Mouse (Mus musculus): ENCODE results near the gene Cabcoco1.

Gene Cabcoco1

DNA sequence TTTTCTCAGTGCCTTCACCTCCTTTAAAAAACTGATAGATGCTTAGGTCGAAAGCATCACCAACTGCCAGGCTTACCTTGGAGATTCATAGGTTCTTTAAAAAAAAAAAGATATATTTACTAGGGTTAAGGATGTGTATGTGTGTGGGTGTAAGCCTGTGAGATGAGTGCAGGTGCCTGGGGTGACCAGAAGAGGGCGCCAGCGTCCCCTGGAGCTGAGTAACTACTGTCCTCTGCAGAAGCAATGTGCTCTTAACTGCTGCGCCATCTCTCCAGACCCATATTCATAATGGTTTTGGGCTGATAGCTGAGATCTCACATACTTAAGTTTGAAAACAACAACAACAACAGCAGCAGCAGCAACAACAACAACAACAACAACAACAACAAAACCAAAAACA is 35.5 kb downstream of the Cabcoco1 start:
- no peak for DNase-seq

DNA sequence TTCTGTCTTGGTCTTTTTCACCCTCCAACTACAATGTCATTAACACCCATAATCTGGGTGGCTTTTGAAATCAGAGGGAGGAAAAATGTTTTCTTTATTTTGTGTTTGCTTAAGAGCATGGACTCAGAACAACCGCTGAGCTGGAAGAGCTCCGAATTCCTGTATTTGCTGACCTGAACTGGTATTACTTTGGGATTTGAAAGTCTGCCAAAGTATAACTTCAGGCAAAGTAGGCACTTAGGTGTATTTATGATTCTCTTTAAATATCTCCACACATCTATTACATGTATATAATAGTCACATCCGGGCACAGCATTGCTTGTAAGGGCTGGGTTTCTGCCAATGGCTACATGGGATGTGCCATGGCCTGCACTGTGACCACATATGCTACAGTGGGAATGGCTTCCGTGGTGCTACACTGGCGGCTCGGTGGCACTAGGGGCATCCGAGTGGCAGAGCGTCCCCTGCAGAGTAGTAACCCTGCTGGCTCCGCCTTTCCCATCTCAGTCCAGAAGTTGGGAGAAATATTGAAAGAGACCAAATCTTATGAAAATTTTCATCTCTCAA is 37.0 kb downstream of the Cabcoco1 start:
- no peak for DNase-seq

GRCm38 (mm10) chr10:68501067-68501466 is 40.6 kb downstream of the Cabcoco1 start:
- no peak for DNase-seq

GRCm38 (mm10) chr10:68495246-68495645 is 46.5 kb downstream of the Cabcoco1 start:
- DNase-seq = no peak

GRCm38 (mm10) chr10:68491557-68491956 is 50.1 kb downstream of the Cabcoco1 start:
- no peak for DNase-seq

GRCm38 (mm10) chr10:68490781-68491180 is 50.9 kb downstream of the Cabcoco1 start:
- DNase-seq = peak; percentile 9

- no peak for DNase-seq
Observed at GRCm38 (mm10) chr10:68472799-68473198, 68.9 kb downstream of the Cabcoco1 start.

DNA sequence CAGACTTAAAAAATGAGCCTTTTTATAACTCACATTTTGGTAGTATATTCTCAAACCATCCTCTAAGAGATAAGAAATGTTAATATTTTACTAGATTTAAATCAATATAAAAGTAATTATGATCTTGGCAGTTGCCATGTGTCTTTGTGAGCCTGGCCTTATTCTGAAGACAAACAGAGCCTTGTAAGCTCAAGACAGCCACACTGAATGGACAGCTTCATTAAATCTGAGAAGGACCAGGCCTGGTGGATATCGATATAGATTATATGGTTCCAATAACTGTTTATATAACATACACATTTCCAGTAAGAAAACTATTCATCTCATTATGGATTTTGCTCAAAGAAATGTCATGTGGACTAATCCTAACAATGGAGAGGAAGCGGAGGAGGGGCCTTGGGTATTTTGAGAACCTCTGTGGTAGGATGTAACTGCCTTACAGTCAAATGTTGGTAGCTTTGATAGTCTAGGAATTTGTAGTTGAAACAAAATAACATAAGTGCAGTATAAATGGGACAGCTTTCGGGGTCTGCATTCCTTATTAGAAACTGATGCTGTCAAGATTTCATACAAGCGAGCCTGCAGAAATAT is 75.9 kb downstream of the Cabcoco1 start:
- no peak for DNase-seq

DNA sequence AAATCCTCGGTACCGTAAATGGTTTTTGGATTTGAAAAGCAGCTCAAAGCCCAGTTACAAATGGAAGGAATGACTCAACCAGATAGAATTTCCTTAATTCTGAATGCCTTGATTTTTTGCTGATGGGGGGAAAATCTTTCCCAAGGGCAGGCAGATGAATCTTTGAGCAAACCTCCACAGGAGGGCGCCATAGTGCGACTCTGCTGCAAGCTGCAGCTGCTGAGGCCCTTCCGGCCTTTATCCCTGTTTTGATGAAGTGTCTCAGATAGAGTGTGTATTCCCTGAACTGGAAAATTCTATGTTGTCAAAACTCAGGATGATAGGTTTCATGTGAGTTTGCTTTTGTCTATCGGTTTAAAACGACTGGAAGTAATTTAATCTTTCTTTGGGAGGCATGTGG is 76.8 kb downstream of the Cabcoco1 start:
- peak; percentile 75 for DNase-seq

DNA sequence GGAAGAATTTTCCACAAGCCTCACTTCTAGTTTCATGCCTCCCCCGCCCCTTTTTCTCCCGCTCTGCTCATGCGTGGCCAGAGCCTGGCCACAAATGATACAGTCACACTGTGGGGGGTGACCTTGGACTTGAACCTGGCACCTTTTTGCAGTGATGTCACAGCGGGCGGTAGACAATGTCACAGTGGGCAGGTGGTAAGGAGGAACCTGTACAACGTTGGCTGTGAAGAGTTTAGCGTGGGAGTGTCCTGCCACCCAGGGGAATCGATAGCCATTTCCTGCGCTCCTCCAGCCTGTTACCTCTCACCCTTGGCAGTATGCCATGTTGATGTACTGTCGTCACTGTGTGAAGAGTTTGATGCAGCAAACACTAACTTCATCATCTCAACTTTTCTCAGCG is 81.9 kb downstream of the Cabcoco1 start:
- DNase-seq = no peak

- no peak for DNase-seq
Observed at GRCm38 (mm10) chr10:68457019-68457418, 84.7 kb downstream of the Cabcoco1 start.

GRCm38 (mm10) chr10:68454541-68454940 is 87.2 kb downstream of the Cabcoco1 start:
- DNase-seq = no peak

DNA sequence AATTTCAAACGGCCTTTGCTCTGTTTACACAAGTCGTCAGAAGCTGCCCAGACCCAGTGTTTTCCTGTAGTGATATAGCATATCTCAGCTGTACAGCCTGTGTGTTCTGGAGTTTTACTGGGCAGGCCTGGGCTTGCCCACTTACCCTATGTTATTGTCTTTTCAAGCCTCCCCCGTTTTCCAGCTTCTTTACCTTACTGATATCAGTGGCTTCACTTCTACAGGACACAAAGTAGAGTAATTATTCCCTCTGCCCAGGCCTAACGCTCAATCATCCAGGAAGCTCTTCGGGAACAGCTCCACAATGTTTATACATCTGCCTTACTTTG is 94.9 kb downstream of the Cabcoco1 start:
- DNase-seq = peak; percentile 49

GRCm38 (mm10) chr10:68445876-68446796 is 95.6 kb downstream of the Cabcoco1 start:
- peak; percentile 24 for DNase-seq

GRCm38 (mm10) chr10:68445244-68445811 is 96.4 kb downstream of the Cabcoco1 start:
- DNase-seq = no peak

DNA sequence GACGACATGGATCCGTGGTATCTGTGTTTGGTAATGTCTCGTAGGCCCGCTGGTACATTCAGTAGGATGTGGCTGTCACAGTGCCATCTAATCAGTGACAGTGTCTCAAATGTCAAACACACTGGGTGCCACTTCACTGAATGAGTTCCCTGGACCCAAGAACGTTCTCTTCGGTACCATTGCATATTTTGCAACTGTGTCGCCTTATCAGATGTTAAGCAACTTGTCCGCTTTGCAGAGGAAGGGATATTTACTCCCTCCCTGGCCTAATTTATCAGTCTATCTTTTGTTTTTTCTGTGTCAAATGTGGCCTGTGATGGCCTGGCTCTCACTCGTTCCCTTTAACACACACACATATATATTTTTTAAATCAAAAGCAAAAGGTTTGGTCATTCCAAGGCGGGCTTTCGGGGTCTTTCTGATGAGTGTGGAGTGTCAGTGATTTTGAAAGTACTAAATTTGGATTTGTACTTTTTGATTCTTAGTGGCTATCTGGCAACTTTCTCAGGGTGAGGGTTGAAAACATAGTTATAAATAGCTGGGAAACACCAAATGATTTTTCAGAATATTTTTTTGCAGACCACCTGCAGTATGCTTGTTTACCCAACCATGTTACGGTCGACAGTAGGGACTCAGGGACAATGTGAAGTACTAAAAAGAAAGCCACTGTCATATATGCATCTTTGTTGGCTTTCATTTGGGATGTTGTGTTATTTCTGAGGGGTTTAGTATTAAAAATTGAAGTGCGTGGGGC is 97.2 kb downstream of the Cabcoco1 start:
- DNase-seq = no peak

DNA sequence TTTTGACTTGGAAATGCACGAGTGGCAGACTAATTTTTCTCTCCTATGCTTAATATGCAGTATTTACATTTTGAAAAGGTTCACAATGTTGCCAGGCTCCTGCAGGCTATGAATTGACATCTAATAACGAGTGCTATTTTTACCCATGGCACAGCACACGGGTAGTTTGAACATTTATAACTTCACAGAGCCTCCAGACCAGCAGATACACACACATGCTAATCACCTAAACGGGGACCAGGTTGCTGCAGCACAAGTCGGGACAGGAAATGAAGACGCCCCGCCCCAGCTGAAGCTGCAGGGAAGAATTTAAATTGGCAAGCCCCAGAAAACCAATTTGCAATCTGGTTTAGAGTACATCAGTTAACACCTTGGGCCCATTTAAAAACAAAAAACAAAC is 98.6 kb downstream of the Cabcoco1 start:
- no peak for DNase-seq

GRCm38 (mm10) chr10:68442713-68443112 is 99.0 kb downstream of the Cabcoco1 start:
- DNase-seq = no peak

- no peak for DNase-seq
Observed at GRCm38 (mm10) chr10:68441931-68442662, 99.6 kb downstream of the Cabcoco1 start.

- no peak for DNase-seq
Observed at GRCm38 (mm10) chr10:68440515-68440914, 101.2 kb downstream of the Cabcoco1 start.

GRCm38 (mm10) chr10:68435754-68436153 is 105.9 kb downstream of the Cabcoco1 start:
- DNase-seq = no peak

DNA sequence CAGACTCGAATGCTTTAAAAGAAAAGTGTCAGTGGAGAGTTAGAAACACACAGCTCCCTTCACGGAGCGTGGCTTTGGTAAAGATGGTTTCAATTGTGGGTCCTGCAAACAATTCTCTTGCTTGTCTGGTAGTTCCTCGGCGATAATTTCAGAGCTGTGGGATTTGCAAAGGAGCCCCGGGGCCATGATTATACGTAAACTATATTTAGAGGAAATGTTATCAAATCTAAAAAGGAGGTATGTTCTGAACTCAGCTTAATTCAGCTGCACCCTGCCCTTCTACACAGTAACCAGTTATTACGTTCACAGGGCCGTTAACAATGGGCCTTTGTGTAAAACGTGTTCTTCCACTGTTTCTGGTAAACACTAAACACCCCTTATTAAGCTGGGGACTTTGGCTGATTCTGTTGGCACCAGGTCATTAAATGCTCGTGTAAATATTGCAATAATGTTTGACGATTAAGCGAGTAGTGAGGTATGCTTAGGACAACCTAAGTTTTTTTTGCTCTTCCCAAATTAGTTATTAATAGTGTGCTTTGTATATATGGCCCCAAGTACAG is 106.6 kb downstream of the Cabcoco1 start:
- DNase-seq = no peak

Measured in liver (tissue).